Mouse (Mus musculus): ENCODE data around the gene Rps8.
A peak's percentile ranks its signal among the peaks of the same experiment; 100 is the strongest.
"Not testable (repeated sequence)": the region's sequence is repeated elsewhere in the genome, so short reads cannot be mapped to it uniquely, and the experiment has no call there.

Gene Rps8

GRCm38 (mm10) chr4:117155792-117156355 is at the start of gene Rps8:
Gene Rps8, minus strand, starts transcription at chr4:117156243.
- DNase-seq (ENCODE audit: low spot score): peak; percentile 87

GRCm38 (mm10) chr4:117202992-117203354 is 46.9 kb upstream of the Rps8 start:
- DNase-seq (ENCODE audit: low spot score): no peak

- peak; percentile 28 for DNase-seq (ENCODE audit: low spot score)
Observed at GRCm38 (mm10) chr4:117202046-117202991, 46.3 kb upstream of the Rps8 start.

GRCm38 (mm10) chr4:117191804-117192203 is 35.8 kb upstream of the Rps8 start:
- DNase-seq (ENCODE audit: low spot score): no peak

- DNase-seq (ENCODE audit: low spot score): no peak
Observed at GRCm38 (mm10) chr4:117190660-117191059, 34.6 kb upstream of the Rps8 start.

- peak; percentile 27 for DNase-seq (ENCODE audit: low spot score)
Observed at GRCm38 (mm10) chr4:117189856-117190543, 34.0 kb upstream of the Rps8 start.

- peak; percentile 89 for DNase-seq (ENCODE audit: low spot score)
Observed at GRCm38 (mm10) chr4:117189382-117189855, 33.4 kb upstream of the Rps8 start.

GRCm38 (mm10) chr4:117188969-117189368 is 32.9 kb upstream of the Rps8 start:
- no peak for DNase-seq (ENCODE audit: low spot score)

- DNase-seq (ENCODE audit: low spot score): not testable (repeated sequence)
Observed at GRCm38 (mm10) chr4:117182759-117183096, 26.7 kb upstream of the Rps8 start.

GRCm38 (mm10) chr4:117181863-117182758 is 26.1 kb upstream of the Rps8 start, which contains the start of gene Kif2c:
Gene Kif2c, minus strand, starts transcription at chr4:117182639.
- DNase-seq (ENCODE audit: low spot score): peak; percentile 93

GRCm38 (mm10) chr4:117169936-117170335 is 13.9 kb upstream of the Rps8 start:
- DNase-seq (ENCODE audit: low spot score): no peak

GRCm38 (mm10) chr4:117161183-117161582 is 5.1 kb upstream of the Rps8 start:
- no peak for DNase-seq (ENCODE audit: low spot score)

- no peak for DNase-seq (ENCODE audit: low spot score)
Observed at GRCm38 (mm10) chr4:117159666-117160065, 3.6 kb upstream of the Rps8 start.

- no peak for DNase-seq (ENCODE audit: low spot score)
Observed at GRCm38 (mm10) chr4:117156372-117156771, 329 bp upstream of the Rps8 start.

GRCm38 (mm10) chr4:117155020-117155791 is 837 bp downstream of the Rps8 start:
- no peak for DNase-seq (ENCODE audit: low spot score)

- no peak for DNase-seq (ENCODE audit: low spot score)
Observed at GRCm38 (mm10) chr4:117152714-117153113, 3.3 kb downstream of the Rps8 start.

GRCm38 (mm10) chr4:117151416-117151815 is 4.6 kb downstream of the Rps8 start:
- DNase-seq (ENCODE audit: low spot score): no peak

GRCm38 (mm10) chr4:117150212-117150733 is 5.8 kb downstream of the Rps8 start:
- DNase-seq (ENCODE audit: low spot score): no peak

- DNase-seq (ENCODE audit: low spot score): no peak
Observed at GRCm38 (mm10) chr4:117149291-117150211, 6.5 kb downstream of the Rps8 start.
